Mouse (Mus musculus): ENCODE measurements around the gene Tomt. TPM values are rescaled to one million over a fixed set of nuclear protein-coding genes. Genes with fewer than 3 reads are reported as not detected.

Gene Tomt
- total and polyA plus RNA-seq, 3 experiments, result 0.07 to 1.3 (median 1.1) TPM

DNA sequence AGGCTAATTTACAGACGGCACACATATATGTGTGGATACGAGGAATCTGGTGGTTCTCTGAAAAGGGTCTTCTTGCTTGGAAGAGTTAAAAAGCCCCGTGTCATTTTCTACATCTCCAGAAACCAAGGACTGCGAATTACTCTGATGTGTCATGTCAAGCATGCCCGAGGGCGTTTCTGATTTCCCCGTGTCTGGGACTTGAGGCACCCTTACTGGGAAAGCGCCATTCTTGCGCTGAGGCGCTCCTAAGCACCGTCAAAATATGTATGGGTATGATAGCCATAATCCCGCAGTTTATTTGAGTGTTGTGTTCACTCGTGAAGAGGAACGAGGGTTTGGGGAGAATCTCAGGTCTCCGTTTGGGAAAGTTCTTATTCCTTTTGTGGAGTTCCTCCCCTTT, 27.1 kb upstream of the Tomt start:
- Histone ChIP-seq H3K27ac (ENCODE audit: insufficient read depth, low read depth) (no peak overlapping the region), H3K4me1 (ENCODE audit: control insufficient read depth in 1 of 2, insufficient read depth in 2 of 2) (peaks cover 5 to 30% of the 10 kb centered on the region in 2 experiments), H3K4me2 (ENCODE audit: insufficient read depth, low read depth, poor library complexity, severe bottlenecking) (peak overlapping the region; percentile 77), H3K4me3 (replicated peaks in 1 of 3; ENCODE audit: low read depth in 2 of 3, low read length in 2 of 3, poor library complexity in 1 of 3) (peak overlapping the region; percentile 70 to 88 (median 81)), H3K79me2 (replicated peaks; ENCODE audit: control insufficient read depth, extremely low read depth, insufficient read depth, poor library complexity, severe bottlenecking) (peaks cover 30% of the 10 kb centered on the region), H3K36me3 (replicated peaks in 1 of 2; ENCODE audit: control insufficient read depth in 1 of 2, insufficient read depth in 1 of 2, low read length in 1 of 2) (peaks cover 0 to 17% of the 10 kb centered on the region in 2 experiments), H3K27me3 (replicated peaks) (no peaks in the 10 kb centered on the region), H3K9ac (ENCODE audit: insufficient read depth, low read depth) (peak overlapping the region; percentile 95), H3K9me3 (replicated peaks; ENCODE audit: low read length) (no peaks in the 10 kb centered on the region)
- in situ Hi-C loops (cut with MboI; ENCODE audit: low pct_ligation_motif_present, low pct_unique_long_range_greater_than_20kb, low sequenced_read_pairs) (no loop called here), dilution Hi-C loops (cut with MboI; ENCODE audit: extremely low pct_ligation_motif_present, extremely low pct_unique_long_range_greater_than_20kb, low sequenced_read_pairs) (no loop called here)
- peak; percentile 45 for DNase-seq (ENCODE audit: extremely low read depth)
- TF ChIP-seq USF2 (conservative IDR thresholded peaks at IDR 0.05; ENCODE audit: low read depth, low read length) (no peak), ZKSCAN1 (IDR thresholded peaks at IDR 0.05; ENCODE audit: borderline replicate concordance, low read depth, low read length) (no peak), ZMIZ1 (IDR thresholded peaks at IDR 0.05; ENCODE audit: low read depth, low read length) (no peak), GABPA (IDR thresholded peaks at IDR 0.05; ENCODE audit: insufficient replicate concordance, low read depth, low read length) (no peak), POLR2AphosphoS2 (IDR thresholded peaks at IDR 0.05; ENCODE audit: low read depth, low read length) (no peak), PAX5 (IDR thresholded peaks at IDR 0.05; ENCODE audit: low read length) (no peak), USF1 (IDR thresholded peaks at IDR 0.05; ENCODE audit: low read depth, low read length) (no peak), MAX (IDR thresholded peaks at IDR 0.05; ENCODE audit: low read length) (no peak), TBP (conservative IDR thresholded peaks at IDR 0.05; ENCODE audit: low read depth, low read length) (no peak), BHLHE40 (IDR thresholded peaks at IDR 0.05; ENCODE audit: low read depth, low read length) (no peak), MAFK (IDR thresholded peaks at IDR 0.05; ENCODE audit: insufficient replicate concordance, low read length) (no peak), E2F4 (IDR thresholded peaks at IDR 0.05; ENCODE audit: insufficient replicate concordance, low read depth, low read length) (no peak), CTCF (conservative IDR thresholded peaks at IDR 0.05 in 1 of 2, IDR thresholded peaks at IDR 0.05 in 1 of 2; ENCODE audit: low read depth in 2 of 2, low read length in 2 of 2) (no peak), NELFE (IDR thresholded peaks at IDR 0.05; ENCODE audit: low read depth, low read length) (no peak), JUN (IDR thresholded peaks at IDR 0.05; ENCODE audit: insufficient read depth, low read depth, low read length) (no peak), SIN3A (IDR thresholded peaks at IDR 0.05; ENCODE audit: low read length) (no peak)

DNA sequence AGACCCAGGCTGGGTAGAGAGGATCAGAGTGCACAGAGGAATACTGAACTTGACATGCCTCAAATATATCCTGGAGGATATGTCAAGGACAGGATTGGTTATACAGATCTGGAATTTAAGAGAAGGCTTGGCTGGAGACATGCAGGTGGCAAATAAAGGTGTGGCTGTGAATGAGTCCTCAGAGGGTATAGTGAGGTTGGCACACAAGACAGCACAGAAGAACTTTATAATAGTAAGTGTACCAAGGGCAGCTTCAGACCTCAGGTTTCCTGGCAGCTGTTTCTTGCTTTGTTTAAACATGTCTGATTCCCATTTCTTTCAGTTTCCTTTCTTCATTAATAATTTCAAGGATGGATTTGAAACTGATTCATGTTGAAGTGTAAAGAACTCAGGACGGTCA, 26.4 kb upstream of the Tomt start:
- peaks cover 0 to 16% of the 10 kb centered on the region in 2 experiments for H3K36me3 ChIP-seq (replicated peaks in 1 of 2; ENCODE audit: control insufficient read depth in 1 of 2, insufficient read depth in 1 of 2, low read length in 1 of 2)
- H3K27ac ChIP-seq (ENCODE audit: insufficient read depth, low read depth), result no peak overlapping the region
- no peaks in the 10 kb centered on the region for H3K9me3 ChIP-seq (replicated peaks; ENCODE audit: low read length)
- dilution Hi-C loops (cut with MboI; ENCODE audit: extremely low pct_ligation_motif_present, extremely low pct_unique_long_range_greater_than_20kb, low sequenced_read_pairs), result no loop called here
- in situ Hi-C loops (cut with MboI; ENCODE audit: low pct_ligation_motif_present, low pct_unique_long_range_greater_than_20kb, low sequenced_read_pairs), result no loop called here
- H3K9ac ChIP-seq (ENCODE audit: insufficient read depth, low read depth), result peak overlapping the region; percentile 95; the same call in 1 of the 2 replicates
- H3K4me1 ChIP-seq (ENCODE audit: control insufficient read depth in 1 of 2, insufficient read depth in 2 of 2), result peaks cover 5 to 30% of the 10 kb centered on the region in 2 experiments
- H3K4me3 ChIP-seq (replicated peaks in 1 of 3; ENCODE audit: low read depth in 2 of 3, low read length in 2 of 3, poor library complexity in 1 of 3), result peak overlapping the region in 2 of 3 experiments; percentile 70 to 81
- peaks cover 30% of the 10 kb centered on the region for H3K79me2 ChIP-seq (replicated peaks; ENCODE audit: control insufficient read depth, extremely low read depth, insufficient read depth, poor library complexity, severe bottlenecking)
- no peak for DNase-seq (ENCODE audit: extremely low read depth)
- TF ChIP-seq USF2 (conservative IDR thresholded peaks at IDR 0.05; ENCODE audit: low read depth, low read length) (no peak), E2F4 (IDR thresholded peaks at IDR 0.05; ENCODE audit: insufficient replicate concordance, low read depth, low read length) (no peak), MAX (IDR thresholded peaks at IDR 0.05; ENCODE audit: low read length) (no peak), MAFK (IDR thresholded peaks at IDR 0.05; ENCODE audit: insufficient replicate concordance, low read length) (no peak), SMC3 (IDR thresholded peaks at IDR 0.05; ENCODE audit: low read depth, low read length) (no peak), SIN3A (IDR thresholded peaks at IDR 0.05; ENCODE audit: low read length) (no peak), CHD1 (IDR thresholded peaks at IDR 0.05; ENCODE audit: low read depth, low read length) (no peak), TBP (conservative IDR thresholded peaks at IDR 0.05; ENCODE audit: low read depth, low read length) (no peak), PAX5 (IDR thresholded peaks at IDR 0.05; ENCODE audit: low read length) (no peak), EP300 (IDR thresholded peaks at IDR 0.05; ENCODE audit: low read length) (no peak), ZC3H11A (IDR thresholded peaks at IDR 0.05; ENCODE audit: low read depth, low read length) (no peak), NELFE (IDR thresholded peaks at IDR 0.05; ENCODE audit: low read depth, low read length) (no peak), ZKSCAN1 (IDR thresholded peaks at IDR 0.05; ENCODE audit: borderline replicate concordance, low read depth, low read length) (no peak), POLR2AphosphoS2 (IDR thresholded peaks at IDR 0.05; ENCODE audit: low read depth, low read length) (no peak), JUND (conservative IDR thresholded peaks at IDR 0.05; ENCODE audit: low read depth, low read length) (no peak), RAD21 (IDR thresholded peaks at IDR 0.05; ENCODE audit: low read depth, low read length) (no peak), HCFC1 (IDR thresholded peaks at IDR 0.05; ENCODE audit: low read depth, low read length) (no peak), KAT2A (IDR thresholded peaks at IDR 0.05; ENCODE audit: insufficient replicate concordance, low read length) (no peak), CTCF (conservative IDR thresholded peaks at IDR 0.05 in 1 of 2, IDR thresholded peaks at IDR 0.05 in 1 of 2; ENCODE audit: low read depth in 2 of 2, low read length in 2 of 2) (no peak)
- peak overlapping the region; percentile 55 for H3K4me2 ChIP-seq (ENCODE audit: insufficient read depth, low read depth, poor library complexity, severe bottlenecking)
- no peaks in the 10 kb centered on the region for H3K27me3 ChIP-seq (replicated peaks)

Data from CH12.LX (cell line).